In the genomic region with DNA sequence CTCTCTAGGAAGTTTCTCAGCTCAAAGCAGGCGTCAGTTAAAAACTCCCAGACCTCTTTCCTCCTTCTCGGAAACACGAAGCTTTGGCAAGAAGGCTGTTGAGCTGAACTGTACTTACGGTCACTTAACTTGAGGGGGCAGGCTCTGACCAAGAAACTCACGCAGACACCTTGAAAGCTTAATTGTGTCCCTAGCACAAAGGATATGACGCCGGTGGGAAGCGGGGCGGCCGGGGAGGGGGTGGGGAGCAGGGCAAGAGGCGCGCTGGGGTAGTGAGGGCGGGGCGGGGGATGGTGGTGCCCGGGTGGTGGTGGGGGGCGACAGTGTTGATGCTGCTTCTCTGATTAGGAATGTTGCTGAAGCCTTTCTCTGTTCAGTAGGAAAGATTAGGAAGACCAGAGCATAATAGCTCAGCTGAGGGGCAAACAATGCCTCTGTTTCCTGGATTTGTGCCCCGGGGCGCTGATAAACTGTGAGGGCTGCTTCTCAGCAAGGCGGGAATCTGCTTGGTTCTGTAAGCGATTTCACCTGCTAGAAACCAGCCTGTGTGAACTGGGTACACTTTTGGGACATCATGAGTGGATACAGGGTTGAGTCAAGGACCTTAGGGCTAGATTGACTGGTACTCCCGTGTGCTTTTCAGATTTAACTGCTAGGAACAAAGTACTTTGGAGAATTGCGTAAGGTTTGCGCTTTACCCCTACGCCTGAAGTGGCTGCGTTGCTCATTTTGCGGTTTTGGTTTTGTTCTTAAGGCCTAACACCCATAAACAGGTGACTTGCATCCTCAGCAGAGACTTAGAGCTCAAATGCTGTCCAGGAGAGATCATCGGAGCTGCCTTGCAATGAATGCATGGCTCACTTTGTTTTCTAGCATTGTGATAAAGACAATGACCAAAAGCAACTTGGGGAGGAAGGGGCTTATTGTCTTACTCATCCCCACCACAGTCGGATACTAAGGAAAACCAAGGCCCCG, we compare ENCODE assay signal across 9 mouse cellular contexts. TPM values are rescaled to one million over a fixed set of nuclear protein-coding genes. Genes with fewer than 3 reads are reported as not detected.
DNase-seq lines count a peak whose midpoint lies in the region; ATAC-seq lines count a peak whose summit lies in the region.
"Had no signal": no experiment of that assay in that cellular context is flagged by ENCODE, and none has a peak within 500 bp of the region (broad histone marks: within the 10 kb centered on the region; RNA-seq: fewer than 3 reads in every experiment).

No protein-coding gene starts in this region.

- no peaks in the 10 kb centered on the region for H3K36me3 ChIP-seq in forebrain, embryonic 12.5 days (replicated peaks)

- ATAC-seq in forebrain, embryonic 12.5 days (ENCODE audit: low FRiP score), result peak; percentile 90

- H3K9me3 ChIP-seq in forebrain, embryonic 12.5 days, result no peaks in the 10 kb centered on the region

- peak overlapping the region; percentile 56; the same call in 1 of the 2 replicates for H3K27ac ChIP-seq in forebrain, embryonic 12.5 days

- peak overlapping the region; percentile 59 for H3K9ac ChIP-seq in forebrain, embryonic 12.5 days

- peak overlapping the region; percentile 65 for H3K4me2 ChIP-seq in forebrain, embryonic 12.5 days

- peak overlapping the region; percentile 34 for H3K4me3 ChIP-seq in forebrain, embryonic 12.5 days (replicated peaks)

- WGBS in forebrain, embryonic 12.5 days, result 4% methylated on average over 29 of the region's 29 CpGs

- H3K4me1 ChIP-seq in forebrain, embryonic 12.5 days, result peaks cover 7% of the 10 kb centered on the region

- no peaks in the 10 kb centered on the region for H3K27me3 ChIP-seq in forebrain, embryonic 12.5 days

- peak; percentile 43 to 60 for DNase-seq in cerebellum, postnatal 14 days
- DNase-seq in cerebellum, postnatal 36 days, result no peak
- DNase-seq in adrenal gland, postnatal 25 days, result peak; percentile 29
- DNase-seq in heart, postnatal 4 days, result peak; percentile 70
- peak; percentile 20 to 46 for DNase-seq in layer of hippocampus, postnatal 10 days (ENCODE audit: low spot score in 2 of 2)
- peak; percentile 72 to 80 for DNase-seq in lung, postnatal 4 days
- DNase-seq in skeletal muscle tissue, adult 2 months (ENCODE audit: low read depth, low spot score), result peak; percentile 51

RNA-seq across cellular contexts. Expression of gene Adgrf5, which starts 33.2 kb away (rescaled TPM):
- 67.3 and 88.0 TPM in 2 replicates for total RNA-seq in adrenal gland, postnatal 25 days (2021)
- 7.9 and 9.9 TPM in 2 replicates for polyA plus RNA-seq in forebrain, embryonic 12.5 days (2016; fragmentation: Nextera tagmentation; extraction: Ambion mirVana)
- 100 to 1,000 TPM; 131 to 141 TPM for total RNA-seq in heart, postnatal 4 days (2021)
- 10 to 100 TPM; 26.3 to 27.4 TPM for total RNA-seq in layer of hippocampus, postnatal 10 days (2021)

RNA-seq across cellular contexts. Expression of gene Adgrf1, which starts 56.9 kb away (rescaled TPM):
- not detected in 2 replicates for total RNA-seq in adrenal gland, postnatal 25 days (2021)
- not detected in 2 replicates for polyA plus RNA-seq in forebrain, embryonic 12.5 days (2016; fragmentation: Nextera tagmentation; extraction: Ambion mirVana)
- total RNA-seq in heart, postnatal 4 days (2021), result not detected
- under 1 TPM in 1 of 2 experiments, not detected in 1; 0.09 TPM for total RNA-seq in layer of hippocampus, postnatal 10 days (2021)
- polyA plus RNA-seq: C2C12 had no signal

Comparison
In these comparisons a context has a peak if more than half of its experiments do, and no peak if none do; other contexts are left out.
1. DNase-seq: peak in cerebellum, postnatal 14 days (2 of 2), adrenal gland, postnatal 25 days (single experiment), heart, postnatal 4 days (single experiment), layer of hippocampus, postnatal 10 days (2 of 2), lung, postnatal 4 days (2 of 2) and skeletal muscle tissue, adult 2 months (single experiment); none in cerebellum, postnatal 36 days (0 of 2).